Mouse (Mus musculus): ENCODE results near the gene Spert. TPM values are rescaled to one million over a fixed set of nuclear protein-coding genes. Genes with fewer than 3 reads are reported as not detected.

Gene Spert
- total RNA-seq (2014; rRNA removed) = not detected in 2 replicates
- not detected in 2 replicates for polyA plus RNA-seq (2012; rRNA removed)

GRCm38 (mm10) chr14:75592978-75593377 is at the start of gene Spert:
Spert (minus strand) TSS chr14:75593116.
- Histone ChIP-seq H3K79me2 (ENCODE audit: control insufficient read depth, insufficient read depth, low read length) (no peaks in the 10 kb centered on the region), H3K27ac (replicated peaks; ENCODE audit: insufficient read depth, low read depth, low read length) (no peak within 1 kb of the TSS), H3K27me3 (ENCODE audit: control insufficient read depth, insufficient read depth, low read length) (no peaks in the 10 kb centered on the region), H3K9ac (ENCODE audit: low read depth, low read length) (no peak within 1 kb of the TSS), H3K4me1 (ENCODE audit: control insufficient read depth, insufficient read depth, low read length) (no peaks in the 10 kb centered on the region), H3K4me3 (ENCODE audit: insufficient read depth, low read depth, low read length) (no peak within 1 kb of the TSS), H3K36me3 (ENCODE audit: control insufficient read depth, insufficient read depth, low read length) (no peaks in the 10 kb centered on the region)
- TF ChIP-seq CTCF (IDR thresholded peaks at IDR 0.05; ENCODE audit: low read depth, low read length) = no peak
- no peak for TF ChIP-seq POLR2A (IDR thresholded peaks at IDR 0.05; ENCODE audit: extremely low read depth, insufficient read depth, low read length)
- DNase-seq (ENCODE audit: extremely low read depth, low read depth, low spot score) = no peak
- 48% methylated on average over 3 of the region's 3 CpGs for WGBS

- Histone ChIP-seq H3K9ac (ENCODE audit: low read depth, low read length) (no peak within 1 kb of the TSS), H3K27me3 (ENCODE audit: control insufficient read depth, insufficient read depth, low read length) (no peaks in the 10 kb centered on the region), H3K27ac (replicated peaks; ENCODE audit: insufficient read depth, low read depth, low read length) (no peak within 1 kb of the TSS), H3K4me1 (ENCODE audit: control insufficient read depth, insufficient read depth, low read length) (no peaks in the 10 kb centered on the region), H3K79me2 (ENCODE audit: control insufficient read depth, insufficient read depth, low read length) (no peaks in the 10 kb centered on the region), H3K36me3 (ENCODE audit: control insufficient read depth, insufficient read depth, low read length) (no peaks in the 10 kb centered on the region), H3K4me3 (ENCODE audit: insufficient read depth, low read depth, low read length) (no peak within 1 kb of the TSS)
- WGBS = 79% methylated on average over 8 of the region's 8 CpGs
- no peak for TF ChIP-seq POLR2A (IDR thresholded peaks at IDR 0.05; ENCODE audit: extremely low read depth, insufficient read depth, low read length)
- no peak for TF ChIP-seq CTCF (IDR thresholded peaks at IDR 0.05; ENCODE audit: low read depth, low read length)
- no peak for DNase-seq (ENCODE audit: extremely low read depth, low read depth, low spot score)
These were observed 49.2 kb upstream of the Spert start, which contains the start of gene Erich6b for GRCm38 (mm10) chr14:75642080-75642479. Erich6b (plus strand) TSS chr14:75642259.

- Histone ChIP-seq H3K36me3 (ENCODE audit: control insufficient read depth, insufficient read depth, low read length) (no peaks in the 10 kb centered on the region), H3K4me3 (ENCODE audit: insufficient read depth, low read depth, low read length) (no peak overlapping the region), H3K4me1 (ENCODE audit: control insufficient read depth, insufficient read depth, low read length) (no peaks in the 10 kb centered on the region), H3K27me3 (ENCODE audit: control insufficient read depth, insufficient read depth, low read length) (no peaks in the 10 kb centered on the region), H3K79me2 (ENCODE audit: control insufficient read depth, insufficient read depth, low read length) (no peaks in the 10 kb centered on the region), H3K27ac (replicated peaks; ENCODE audit: insufficient read depth, low read depth, low read length) (no peak overlapping the region), H3K9ac (ENCODE audit: low read depth, low read length) (no peak overlapping the region)
- no peak for DNase-seq (ENCODE audit: extremely low read depth, low read depth, low spot score)
- 74% methylated on average over 6 of the region's 6 CpGs for WGBS
- TF ChIP-seq POLR2A (IDR thresholded peaks at IDR 0.05; ENCODE audit: extremely low read depth, insufficient read depth, low read length) = no peak
- no peak for TF ChIP-seq CTCF (IDR thresholded peaks at IDR 0.05; ENCODE audit: low read depth, low read length)
These were observed 48.5 kb upstream of the Spert start for GRCm38 (mm10) chr14:75641369-75641768.

- H3K36me3 ChIP-seq (ENCODE audit: control insufficient read depth, insufficient read depth, low read length) = no peaks in the 10 kb centered on the region
- no peak overlapping the region for H3K27ac ChIP-seq (replicated peaks; ENCODE audit: insufficient read depth, low read depth, low read length)
- 82% methylated on average over 2 of the region's 2 CpGs for whole genome bisulfite sequencing
- H3K4me1 ChIP-seq (ENCODE audit: control insufficient read depth, insufficient read depth, low read length) = no peaks in the 10 kb centered on the region
- no peak overlapping the region for H3K9ac ChIP-seq (ENCODE audit: low read depth, low read length)
- H3K79me2 ChIP-seq (ENCODE audit: control insufficient read depth, insufficient read depth, low read length) = no peaks in the 10 kb centered on the region
- TF ChIP-seq CTCF (IDR thresholded peaks at IDR 0.05; ENCODE audit: low read depth, low read length) (no peak), POLR2A (IDR thresholded peaks at IDR 0.05; ENCODE audit: extremely low read depth, insufficient read depth, low read length) (no peak)
- H3K27me3 ChIP-seq (ENCODE audit: control insufficient read depth, insufficient read depth, low read length) = no peaks in the 10 kb centered on the region
- H3K4me3 ChIP-seq (ENCODE audit: insufficient read depth, low read depth, low read length) = no peak overlapping the region
- no peak for DNase-seq (ENCODE audit: extremely low read depth, low read depth, low spot score)
These were observed 47.9 kb upstream of the Spert start for GRCm38 (mm10) chr14:75640846-75641245.

- Histone ChIP-seq H3K79me2 (ENCODE audit: control insufficient read depth, insufficient read depth, low read length) (no peaks in the 10 kb centered on the region), H3K4me1 (ENCODE audit: control insufficient read depth, insufficient read depth, low read length) (no peaks in the 10 kb centered on the region), H3K9ac (ENCODE audit: low read depth, low read length) (no peak overlapping the region), H3K36me3 (ENCODE audit: control insufficient read depth, insufficient read depth, low read length) (no peaks in the 10 kb centered on the region), H3K27me3 (ENCODE audit: control insufficient read depth, insufficient read depth, low read length) (no peaks in the 10 kb centered on the region), H3K27ac (replicated peaks; ENCODE audit: insufficient read depth, low read depth, low read length) (no peak overlapping the region), H3K4me3 (ENCODE audit: insufficient read depth, low read depth, low read length) (no peak overlapping the region)
- DNase-seq (ENCODE audit: extremely low read depth, low read depth, low spot score) = no peak
- TF ChIP-seq POLR2A (IDR thresholded peaks at IDR 0.05; ENCODE audit: extremely low read depth, insufficient read depth, low read length) (no peak), CTCF (IDR thresholded peaks at IDR 0.05; ENCODE audit: low read depth, low read length) (no peak)
- 68% methylated on average over 4 of the region's 4 CpGs for WGBS
These were observed 44.7 kb upstream of the Spert start for GRCm38 (mm10) chr14:75637641-75638040.

GRCm38 (mm10) chr14:75636107-75636506 is 43.2 kb upstream of the Spert start:
- H3K79me2 ChIP-seq (ENCODE audit: control insufficient read depth, insufficient read depth, low read length) = no peaks in the 10 kb centered on the region
- H3K4me1 ChIP-seq (ENCODE audit: control insufficient read depth, insufficient read depth, low read length) = no peaks in the 10 kb centered on the region
- TF ChIP-seq CTCF (IDR thresholded peaks at IDR 0.05; ENCODE audit: low read depth, low read length) = no peak
- TF ChIP-seq POLR2A (IDR thresholded peaks at IDR 0.05; ENCODE audit: extremely low read depth, insufficient read depth, low read length) = no peak
- DNase-seq (ENCODE audit: extremely low read depth, low read depth, low spot score) = no peak
- WGBS = 73% methylated on average over 7 of the region's 7 CpGs
- H3K27ac ChIP-seq (replicated peaks; ENCODE audit: insufficient read depth, low read depth, low read length) = no peak overlapping the region
- H3K4me3 ChIP-seq (ENCODE audit: insufficient read depth, low read depth, low read length) = no peak overlapping the region
- H3K36me3 ChIP-seq (ENCODE audit: control insufficient read depth, insufficient read depth, low read length) = no peaks in the 10 kb centered on the region
- no peaks in the 10 kb centered on the region for H3K27me3 ChIP-seq (ENCODE audit: control insufficient read depth, insufficient read depth, low read length)
- H3K9ac ChIP-seq (ENCODE audit: low read depth, low read length) = no peak overlapping the region
